Mouse (Mus musculus) megakaryocyte, embryonic 14.5 days (primary cell): Measurements from ENCODE around the gene Pds5b.

Experiments used
- FLI1 ChIP-seq: IDR thresholded peaks from 2 replicates; pipeline ENCODE4 v1.6.1; 2012; ENCODE audit warnings: low read length, inconsistent platforms, mixed read lengths
- GATA1 ChIP-seq: IDR thresholded peaks from 3 replicates; pipeline ENCODE4 v1.6.1; 2012; ENCODE audit warnings: mixed read lengths, low read length, inconsistent platforms, borderline replicate concordance

- no peak for TF ChIP-seq GATA1
- TF ChIP-seq FLI1, result no peak
Observed at GRCm38 (mm10) chr5:150711503-150711902, 38.0 kb downstream of the Pds5b start.
